Mouse (Mus musculus) embryonic stem cell, embryonic (primary cell): ENCODE results near the gene Gm42791.

ENCODE experiments used
- CTCF ChIA-PET, 4 experiments: fragments of 300-600 bp in 2 of 4; fragments of 350-600 bp in 2 of 4; sonication (Branson Sonifier 250); formaldehyde crosslinking; loops; one replicate each; lab custom pipeline; 2022; ENCODE audit warnings: inconsistent platforms in 2 of 4; lab: Charles Lee
- POLR2A ChIA-PET, 4 experiments: fragments of 300-600 bp in 2 of 4; fragments of 350-600 bp in 2 of 4; sonication (Branson Sonifier 250); formaldehyde crosslinking; loops; one replicate each; lab custom pipeline; 2022; ENCODE audit warnings: antibody characterized with exemption in 4 of 4, inconsistent platforms in 1 of 4; lab: Charles Lee

Gene Gm42791

GRCm38 (mm10) chr5:148935071-148935821 lies 59.7 kb downstream of the Gm42791 start:
- POLR2A ChIA-PET, result interaction anchor here in 2 of 4 experiments (0.6 to 1.5 kb wide), 3 partner anchors 22 to 154 kb away, joined by 3 to 5 read pairs (median 4); no protein-coding TSS in a partner anchor
- CTCF ChIA-PET, result interaction anchor here in 2 of 4 experiments (0.5 to 1.4 kb wide), 5 partner anchors 13 to 617 kb away, joined by 3 to 5 read pairs (median 3); no protein-coding TSS in a partner anchor

DNA sequence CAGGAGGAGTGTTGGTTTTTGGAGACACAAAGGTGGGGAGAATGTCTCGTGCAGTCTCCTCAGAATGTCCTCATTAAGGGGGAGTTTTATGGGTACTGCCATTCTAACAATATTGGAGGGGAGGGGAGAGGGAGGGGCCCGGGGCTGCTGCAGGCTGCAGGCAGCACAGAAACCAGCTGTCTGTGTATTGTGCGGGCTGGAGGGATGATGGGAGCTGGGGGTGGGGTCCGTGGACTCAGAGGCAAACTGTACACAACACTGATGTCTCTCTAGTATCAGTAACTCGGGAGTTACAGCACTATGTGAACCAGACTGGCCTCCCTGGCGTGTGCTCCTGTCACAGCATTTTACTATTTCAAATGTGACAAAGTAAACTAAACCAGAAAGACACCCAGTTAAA lies 60.5 kb downstream of the Gm42791 start:
- POLR2A ChIA-PET, result interaction anchor here in 3 of 4 experiments (0.5 to 1.5 kb wide), 7 partner anchors 22 to 506 kb away, joined by 3 to 5 read pairs (median 3); no protein-coding TSS in a partner anchor

DNA sequence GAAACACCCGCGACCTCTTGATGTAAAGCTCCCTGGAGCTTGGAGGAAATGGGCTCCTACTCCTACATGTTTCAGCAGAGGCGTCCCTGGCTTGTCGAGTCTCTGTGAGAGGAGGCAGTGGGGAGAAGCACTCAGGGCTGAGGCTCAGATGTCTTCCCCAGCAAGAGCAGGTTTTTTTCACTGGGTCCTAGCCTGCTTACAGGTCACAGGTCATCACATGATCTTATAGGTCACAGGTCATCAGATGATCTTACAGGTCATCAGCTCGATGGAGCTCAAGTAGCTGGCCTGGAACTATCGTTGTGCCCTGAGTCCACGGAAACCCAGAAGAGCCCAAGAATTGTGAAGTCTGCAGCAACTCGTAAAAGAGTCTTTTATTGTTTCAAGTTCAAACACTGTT lies 61.2 kb downstream of the Gm42791 start:
- POLR2A ChIA-PET, result interaction anchor here (0.5 to 1.0 kb wide), 7 partner anchors 24 to 592 kb away, joined by 3 to 5 read pairs (median 4); no protein-coding TSS in a partner anchor

More for the DNA sequence above, 60.5 kb downstream of the Gm42791 start:
- CTCF ChIA-PET, result interaction anchor here in 2 of 4 experiments (0.5 to 0.6 kb wide), 2 partner anchors 55 to 61 kb away, joined by 3 read pairs; no protein-coding TSS in a partner anchor

GRCm38 (mm10) chr5:148931301-148931700 lies 63.6 kb downstream of the Gm42791 start:
- POLR2A ChIA-PET, result interaction anchor here in 1 of 4 experiments (1.2 kb wide), 1 partner anchor 16 kb away, joined by 3 read pairs; no protein-coding TSS in a partner anchor

More for the DNA sequence above, 61.2 kb downstream of the Gm42791 start:
- CTCF ChIA-PET, result interaction anchor here in 1 of 4 experiments (0.6 kb wide), 1 partner anchor 18 kb away, joined by 5 read pairs; no protein-coding TSS in a partner anchor

DNA sequence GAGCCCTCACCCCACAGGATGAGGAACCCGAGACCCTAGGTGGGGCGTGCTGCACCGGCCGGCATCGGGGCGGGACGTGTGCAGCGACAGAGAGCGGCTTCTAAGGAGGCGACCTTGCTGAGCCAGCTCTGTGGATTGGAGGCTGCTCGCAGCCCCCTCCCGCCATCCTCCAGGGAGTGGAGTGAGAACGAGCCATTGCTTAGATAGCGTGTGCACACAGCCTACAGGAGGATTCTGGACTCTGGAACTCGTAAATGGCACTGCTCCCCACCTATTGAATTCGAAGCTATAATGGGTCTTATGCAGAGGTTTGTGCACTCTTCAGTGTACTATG lies 65.9 kb downstream of the Gm42791 start, which contains the start of gene Katnal1:
Katnal1 (minus strand) TSS at position 205 of the 334 bp plus-strand sequence.
- ChIA-PET CTCF (interaction anchor here in 3 of 4 experiments (0.5 to 2.1 kb wide), 12 partner anchors 12 to 121 kb away, joined by 3 to 11 read pairs (median 3); no protein-coding TSS in a partner anchor), POLR2A (interaction anchor here (0.6 to 2.1 kb wide), 16 partner anchors 8 to 255 kb away, joined by 3 to 8 read pairs (median 4); partner anchors contain the start of genes Hmgb1 (in 2 of the 4) and Uspl1 (in 2 of the 4))

More at GRCm38 (mm10) chr5:148931301-148931700, 63.6 kb downstream of the Gm42791 start:
- CTCF ChIA-PET, result interaction anchor here in 3 of 4 experiments (0.9 to 1.6 kb wide), 4 partner anchors 12 to 22 kb away, joined by 3 to 5 read pairs (median 4); no protein-coding TSS in a partner anchor

- POLR2A ChIA-PET, result interaction anchor here in 3 of 4 experiments (0.6 to 2.1 kb wide), 24 partner anchors 10 to 679 kb away, joined by 3 to 8 read pairs (median 4); partner anchors contain the start of genes Hmgb1 (in 2 of the 3) and Uspl1 (in 2 of the 3)
- CTCF ChIA-PET, result interaction anchor here in 3 of 4 experiments (0.5 to 2.1 kb wide), 16 partner anchors 12 to 136 kb away, joined by 3 to 11 read pairs (median 3); no protein-coding TSS in a partner anchor
These were observed 66.4 kb downstream of the Gm42791 start for GRCm38 (mm10) chr5:148928382-148929115.

GRCm38 (mm10) chr5:148927717-148928223 lies 67.2 kb downstream of the Gm42791 start:
- ChIA-PET POLR2A (interaction anchor here in 3 of 4 experiments (0.6 to 2.1 kb wide), 20 partner anchors 9 to 679 kb away, joined by 3 to 8 read pairs (median 4); partner anchors contain the start of genes Hmgb1 (in 2 of the 3) and Uspl1 (in 2 of the 3)), CTCF (interaction anchor here in 3 of 4 experiments (0.5 to 2.1 kb wide), 13 partner anchors 14 to 135 kb away, joined by 3 to 11 read pairs (median 3); no protein-coding TSS in a partner anchor)

DNA sequence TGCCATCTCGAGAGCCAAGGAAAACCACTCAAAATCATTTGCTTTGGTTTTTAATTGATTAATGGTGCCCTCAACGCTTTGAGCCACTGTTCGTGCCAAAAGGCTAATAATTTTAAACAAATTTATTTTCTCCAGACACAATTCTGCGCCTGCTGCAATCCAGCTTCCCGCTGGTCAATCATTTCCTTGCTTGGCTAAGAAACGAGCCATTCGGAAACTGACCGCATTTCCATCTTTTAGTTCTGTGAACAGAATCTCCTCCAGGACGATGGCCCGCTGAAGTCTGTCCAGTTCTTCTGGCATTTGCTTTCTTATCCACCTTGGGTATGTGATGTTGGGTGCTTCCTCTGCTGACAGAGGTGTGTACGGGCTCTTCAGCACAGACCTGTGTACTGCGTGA lies 70.4 kb downstream of the Gm42791 start:
- ChIA-PET CTCF (no interaction called here), POLR2A (interaction anchor here in 1 of 4 experiments (0.6 kb wide), 1 partner anchor 46 kb away, joined by 5 read pairs; no protein-coding TSS in a partner anchor)

DNA sequence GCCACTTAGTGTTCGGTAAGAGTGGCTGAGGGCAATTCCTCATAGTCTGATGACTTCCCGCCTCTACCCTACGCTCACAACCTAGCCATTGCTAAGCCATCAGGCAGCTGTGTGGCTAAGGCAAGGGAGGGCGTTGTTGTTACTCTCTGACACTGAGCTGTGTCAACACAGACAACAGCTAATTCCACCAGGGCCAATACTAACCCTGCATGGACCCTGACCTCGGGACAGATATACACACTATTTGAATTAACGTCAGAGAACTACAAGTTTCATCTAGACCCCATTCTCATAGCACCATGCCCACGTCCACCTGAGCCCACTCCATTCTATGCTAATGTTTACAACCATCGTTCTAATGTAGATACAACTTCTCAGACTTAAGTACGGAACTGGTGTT lies 70.9 kb downstream of the Gm42791 start:
- ChIA-PET POLR2A (interaction anchor here in 1 of 4 experiments (1.0 kb wide), 1 partner anchor 46 kb away, joined by 4 read pairs; no protein-coding TSS in a partner anchor), CTCF (no interaction called here)

DNA sequence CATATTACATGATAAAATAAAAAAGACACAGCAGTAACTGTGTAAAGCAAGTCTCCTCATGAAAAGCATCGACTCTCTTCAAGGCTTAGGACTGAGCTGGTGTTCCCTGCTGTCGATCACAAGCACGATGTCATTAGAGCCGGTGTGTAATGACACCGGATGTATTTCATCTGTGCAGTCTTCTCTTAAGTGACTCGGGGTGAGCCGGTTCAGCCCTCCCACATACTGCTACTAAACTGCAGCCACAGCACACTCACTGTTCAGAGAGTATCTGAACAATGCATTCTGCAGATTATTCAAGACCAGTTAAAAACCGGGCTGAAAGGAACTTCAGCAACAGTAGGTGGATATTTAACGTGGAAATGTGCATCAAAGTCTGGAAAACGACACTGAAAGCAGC lies 71.5 kb downstream of the Gm42791 start:
- CTCF ChIA-PET, result no interaction called here

DNA sequence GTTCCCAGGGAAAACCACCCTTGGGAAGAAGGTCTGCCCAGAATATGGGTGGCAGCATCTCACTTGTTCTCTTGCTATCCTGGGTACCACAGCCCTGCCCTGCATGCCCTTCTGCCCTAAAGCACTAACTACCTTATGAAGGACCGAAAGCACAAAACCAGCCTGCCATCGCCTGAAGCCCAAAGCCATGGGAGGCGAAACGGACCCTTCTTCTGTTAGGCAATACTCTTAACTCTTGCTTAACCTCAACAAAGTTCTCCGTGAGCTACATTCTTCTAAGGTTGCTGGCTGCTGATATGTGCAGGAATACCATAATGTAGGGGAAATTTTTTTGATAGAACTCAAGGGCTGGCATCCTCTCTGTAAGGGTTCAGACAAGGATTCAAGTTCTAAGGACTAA lies 72.2 kb downstream of the Gm42791 start:
- CTCF ChIA-PET, result no interaction called here
- POLR2A ChIA-PET, result no interaction called here

More for the DNA sequence above, 71.5 kb downstream of the Gm42791 start:
- POLR2A ChIA-PET, result interaction anchor here in 1 of 4 experiments (1.0 kb wide), 1 partner anchor 46 kb away, joined by 4 read pairs; no protein-coding TSS in a partner anchor

GRCm38 (mm10) chr5:148918049-148918448 lies 76.9 kb downstream of the Gm42791 start:
- ChIA-PET CTCF (interaction anchor here in 2 of 4 experiments (0.9 to 1.1 kb wide), 2 partner anchors 25 to 34 kb away, joined by 3 read pairs; no protein-coding TSS in a partner anchor), POLR2A (interaction anchor here in 2 of 4 experiments (1.1 to 1.4 kb wide), 3 partner anchors 10 kb away, joined by 4 to 7 read pairs (median 5); no protein-coding TSS in a partner anchor)

DNA sequence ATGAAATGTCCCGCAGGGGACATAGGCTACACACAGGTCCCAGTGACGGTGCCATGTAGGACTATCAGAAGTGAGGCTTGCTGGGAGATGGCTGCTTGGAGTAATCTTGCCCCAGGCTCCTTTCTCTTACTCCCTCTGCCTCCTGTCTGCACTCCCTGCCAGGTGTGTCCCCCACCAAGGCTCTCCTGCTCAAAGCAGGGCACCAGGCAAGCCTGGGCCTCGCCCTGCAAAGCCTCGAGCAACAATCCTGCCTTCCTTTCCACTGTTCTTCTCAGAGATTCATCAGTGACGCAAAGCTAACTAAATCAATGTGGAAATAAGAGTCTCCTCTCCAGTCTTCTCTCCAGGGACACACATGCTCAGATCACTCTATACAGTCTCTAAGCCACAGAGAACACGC lies 78.2 kb downstream of the Gm42791 start:
- CTCF ChIA-PET, result interaction anchor here in 2 of 4 experiments (0.5 to 0.7 kb wide), 2 partner anchors 39 to 155 kb away, joined by 3 read pairs; no protein-coding TSS in a partner anchor
- POLR2A ChIA-PET, result interaction anchor here in 2 of 4 experiments (1.1 to 1.8 kb wide), 2 partner anchors 12 kb away, joined by 4 to 7 read pairs; partner anchors contain the start of gene Katnal1 (in 1 of the 2)

GRCm38 (mm10) chr5:148912262-148912661 lies 82.7 kb downstream of the Gm42791 start:
- POLR2A ChIA-PET, result interaction anchor here in 2 of 4 experiments (1.4 to 2.1 kb wide), 3 partner anchors 15 to 200 kb away, joined by 3 to 5 read pairs (median 3); no protein-coding TSS in a partner anchor

GRCm38 (mm10) chr5:148910066-148910465 lies 84.9 kb downstream of the Gm42791 start:
- POLR2A ChIA-PET, result interaction anchor here in 2 of 4 experiments (0.6 to 1.1 kb wide), 2 partner anchors 19 to 42 kb away, joined by 3 to 4 read pairs; partner anchors contain the start of gene Katnal1 (in 1 of the 2)
- CTCF ChIA-PET, result interaction anchor here in 3 of 4 experiments (1.0 to 1.8 kb wide), 7 partner anchors 33 to 162 kb away, joined by 3 to 5 read pairs (median 4); no protein-coding TSS in a partner anchor

More at GRCm38 (mm10) chr5:148912262-148912661, 82.7 kb downstream of the Gm42791 start:
- CTCF ChIA-PET, result interaction anchor here in 3 of 4 experiments (0.6 to 1.1 kb wide), 3 partner anchors 33 to 156 kb away, joined by 3 to 6 read pairs (median 6); no protein-coding TSS in a partner anchor

GRCm38 (mm10) chr5:148909402-148909801 lies 85.5 kb downstream of the Gm42791 start:
- CTCF ChIA-PET, result interaction anchor here (0.5 to 1.8 kb wide), 12 partner anchors 13 to 563 kb away, joined by 3 to 16 read pairs (median 4); no protein-coding TSS in a partner anchor
- POLR2A ChIA-PET, result interaction anchor here in 3 of 4 experiments (0.6 to 1.1 kb wide), 4 partner anchors 20 to 83 kb away, joined by 3 to 4 read pairs (median 3); partner anchors contain the start of gene Katnal1 (in 1 of the 3)
